Mouse (Mus musculus) lung, embryonic 16.5 days (tissue): Measurements from ENCODE around the gene Atf6. TPM values are rescaled to one million over a fixed set of nuclear protein-coding genes. Genes with fewer than 3 reads are reported as not detected.

ENCODE experiments used
- ATAC-seq: fragments of 200-750 bp; cut with Nextera tagmentation; 2 replicates; pipeline ENCODE4 v1.8.0; 2017; ENCODE audit warnings: low read depth, mild to moderate bottlenecking, moderate library complexity
- H3K27ac ChIP-seq: fragments of 300-500 bp; sonication (generic); 2 replicates; pipeline ENCODE4 v1.5.1; 2014; ENCODE audit warnings: mild to moderate bottlenecking, control low read depth, low read length
- H3K27me3 ChIP-seq: fragments of 300-500 bp; sonication (generic); 2 replicates; pipeline ENCODE4 v1.6.1; 2014; ENCODE audit warnings: low read depth, low read length, mixed read lengths; ENCODE audit not compliant: control insufficient read depth, insufficient read depth
- H3K36me3 ChIP-seq: fragments of 300-500 bp; sonication (generic); 2 replicates; pipeline ENCODE4 v1.6.1; 2014; ENCODE audit warnings: low read length; ENCODE audit not compliant: control insufficient read depth, insufficient read depth
- H3K4me1 ChIP-seq: fragments of 300-500 bp; sonication (generic); replicated peaks from 2 replicates; pipeline ENCODE4 v1.6.1; 2014; ENCODE audit warnings: low read length, mixed read lengths; ENCODE audit not compliant: control insufficient read depth, insufficient read depth
- H3K4me2 ChIP-seq: fragments of 300-500 bp; sonication (generic); 2 replicates; pipeline ENCODE4 v1.6.1; 2014; ENCODE audit warnings: low read depth, low read length, control low read depth
- H3K4me3 ChIP-seq: fragments of 300-500 bp; sonication (generic); 2 replicates; pipeline ENCODE4 v1.5.1; 2014; ENCODE audit warnings: mild to moderate bottlenecking, low read length, control low read depth
- H3K9ac ChIP-seq: fragments of 300-500 bp; sonication (generic); 2 replicates; pipeline ENCODE4 v1.6.1; 2014; ENCODE audit warnings: low read length, control low read depth
- H3K9me3 ChIP-seq: fragments of 300-500 bp; sonication (generic); 2 replicates; pipeline ENCODE4 v1.6.1; 2016; ENCODE audit warnings: low read length; ENCODE audit not compliant: control insufficient read depth
- whole genome bisulfite sequencing: fragments of 180-500 bp; shearing (Covaris S2); extraction: QIAGEN DNeasy Blood & Tissue Kit; methylation state at CpG from one replicate; pipeline ENCODE4 v1.1.7; 2014; 5-methylcytosine and 5-hydroxymethylcytosine counted together
- polyA plus RNA-seq: library from polyadenylated mRNA; unstranded; fragments of >200 nt; fragmentation: Nextera tagmentation; extraction: Ambion mirVana; gene quantifications from 2 replicates; pipeline ENCODE4 v1.2.1, GENCODE M21; 2015

Atf6 gene
- polyA plus RNA-seq, 1 experiment from 2014 or later = 11.1 TPM

- ATAC-seq = no peak
- Histone ChIP-seq H3K4me2 (no peak overlapping the region), H3K27me3 (no peaks in the 10 kb centered on the region), H3K4me1 (peaks cover 5% of the 10 kb centered on the region; the same call in 1 of the 2 replicates), H3K4me3 (no peak overlapping the region), H3K9ac (no peak overlapping the region), H3K36me3 (0 out of 2 replicates have a peak, but pooled peaks cover 3% of the 10 kb centered on the region), H3K27ac (no peak overlapping the region), H3K9me3 (no peaks in the 10 kb centered on the region)
- 84% methylated on average over 2 of the region's 2 CpGs for whole genome bisulfite sequencing
Observed at GRCm38 (mm10) chr1:170857369-170857768, 10.2 kb downstream of the Atf6 start.

- H3K27ac ChIP-seq = peak overlapping the region; percentile 62
- peaks cover 3% of the 10 kb centered on the region; the same call in 1 of the 2 replicates for H3K4me1 ChIP-seq
- no peak overlapping the region for H3K4me3 ChIP-seq
- no peak overlapping the region for H3K4me2 ChIP-seq
- no peaks in the 10 kb centered on the region for H3K27me3 ChIP-seq
- 66% methylated on average over 13 of the region's 13 CpGs for WGBS
- H3K9me3 ChIP-seq = no peaks in the 10 kb centered on the region
- no peak overlapping the region for H3K9ac ChIP-seq
- peak; percentile 85 for ATAC-seq
- H3K36me3 ChIP-seq = 0 out of 2 replicates have a peak, but pooled peaks cover 3% of the 10 kb centered on the region
Observed at GRCm38 (mm10) chr1:170855056-170855760, 12.4 kb downstream of the Atf6 start.

- peaks cover 3% of the 10 kb centered on the region; the same call in 1 of the 2 replicates for H3K4me1 ChIP-seq
- no peaks in the 10 kb centered on the region for H3K27me3 ChIP-seq
- H3K4me2 ChIP-seq = no peak overlapping the region
- no peaks in the 10 kb centered on the region for H3K9me3 ChIP-seq
- 84% methylated on average over 3 of the region's 3 CpGs for WGBS
- no peak for ATAC-seq
- H3K4me3 ChIP-seq = no peak overlapping the region
- H3K36me3 ChIP-seq = 0 out of 2 replicates have a peak, but pooled peaks cover 3% of the 10 kb centered on the region
- H3K27ac ChIP-seq = no peak overlapping the region
- no peak overlapping the region for H3K9ac ChIP-seq
Observed at GRCm38 (mm10) chr1:170853604-170854003, 14.0 kb downstream of the Atf6 start.

- no peak overlapping the region for H3K9ac ChIP-seq
- ATAC-seq = no peak
- H3K9me3 ChIP-seq = no peaks in the 10 kb centered on the region
- H3K36me3 ChIP-seq = 0 out of 2 replicates have a peak, but pooled peaks cover 6% of the 10 kb centered on the region
- H3K4me1 ChIP-seq = no peaks in the 10 kb centered on the region; the same call in 1 of the 2 replicates
- no peak overlapping the region for H3K27ac ChIP-seq
- no peak overlapping the region for H3K4me3 ChIP-seq
- 70% methylated on average over 23 of the region's 23 CpGs for WGBS
- no peak overlapping the region for H3K4me2 ChIP-seq
- no peaks in the 10 kb centered on the region for H3K27me3 ChIP-seq
Observed at GRCm38 (mm10) chr1:170850637-170851624, 16.6 kb downstream of the Atf6 start.

GRCm38 (mm10) chr1:170850007-170850406 lies 17.6 kb downstream of the Atf6 start:
- Histone ChIP-seq H3K4me3 (no peak overlapping the region), H3K4me1 (no peaks in the 10 kb centered on the region), H3K9me3 (no peaks in the 10 kb centered on the region), H3K9ac (no peak overlapping the region), H3K36me3 (0 out of 2 replicates have a peak, but pooled peaks cover 6% of the 10 kb centered on the region), H3K4me2 (no peak overlapping the region), H3K27ac (no peak overlapping the region), H3K27me3 (no peaks in the 10 kb centered on the region)
- no peak for ATAC-seq
- 84% methylated on average over 2 of the region's 2 CpGs for WGBS

GRCm38 (mm10) chr1:170845448-170846307 lies 21.9 kb downstream of the Atf6 start:
- no peak for ATAC-seq
- Histone ChIP-seq H3K4me3 (no peak overlapping the region), H3K4me1 (no peaks in the 10 kb centered on the region), H3K4me2 (0 out of 2 replicates have a peak overlapping the region, but pooled peaks have one; percentile 2), H3K9me3 (no peaks in the 10 kb centered on the region), H3K36me3 (peaks cover 3% of the 10 kb centered on the region; the same call in 1 of the 2 replicates), H3K27ac (no peak overlapping the region; the same call in 1 of the 2 replicates), H3K27me3 (no peaks in the 10 kb centered on the region), H3K9ac (no peak overlapping the region)
- WGBS = 41% methylated on average over 10 of the region's 10 CpGs

GRCm38 (mm10) chr1:170844380-170844779 lies 23.2 kb downstream of the Atf6 start:
- 56% methylated on average over 8 of the region's 8 CpGs for WGBS
- Histone ChIP-seq H3K4me1 (no peaks in the 10 kb centered on the region), H3K4me2 (no peak overlapping the region), H3K4me3 (no peak overlapping the region), H3K36me3 (peaks cover 3% of the 10 kb centered on the region; the same call in 1 of the 2 replicates), H3K27me3 (no peaks in the 10 kb centered on the region), H3K9ac (no peak overlapping the region), H3K27ac (no peak overlapping the region), H3K9me3 (no peaks in the 10 kb centered on the region)
- no peak for ATAC-seq

GRCm38 (mm10) chr1:170839685-170840084 lies 27.9 kb downstream of the Atf6 start:
- Histone ChIP-seq H3K4me1 (no peaks in the 10 kb centered on the region), H3K27me3 (no peaks in the 10 kb centered on the region), H3K27ac (no peak overlapping the region), H3K9me3 (no peaks in the 10 kb centered on the region), H3K4me3 (no peak overlapping the region), H3K9ac (no peak overlapping the region), H3K4me2 (no peak overlapping the region), H3K36me3 (peaks cover 2% of the 10 kb centered on the region; the same call in 1 of the 2 replicates)
- no peak for ATAC-seq
